Mouse (Mus musculus) testis, adult 2 months (tissue): ENCODE data around the gene Vps18. TPM values are rescaled to one million over a fixed set of nuclear protein-coding genes. Genes with fewer than 3 reads are reported as not detected.

Experiments
- H3K27ac ChIP-seq: fragments of 200-500 bp; 2 replicates; pipeline ENCODE4 v1.5.1; 2012; ENCODE audit warnings: low read depth, low read length; ENCODE audit not compliant: control insufficient read depth, insufficient read depth
- H3K27me3 ChIP-seq: fragments of 200-500 bp; 2 replicates; pipeline ENCODE4 v1.6.1; 2012; ENCODE audit warnings: mild to moderate bottlenecking, low read length, moderate library complexity; ENCODE audit not compliant: control insufficient read depth, insufficient read depth
- H3K36me3 ChIP-seq: fragments of 200-500 bp; 2 replicates; pipeline ENCODE4 v1.6.1; 2012; ENCODE audit warnings: mild to moderate bottlenecking, low read length; ENCODE audit not compliant: control insufficient read depth, insufficient read depth
- H3K4me1 ChIP-seq: fragments of 200-500 bp; 2 replicates; pipeline ENCODE4 v1.6.1; 2012; ENCODE audit warnings: low read length; ENCODE audit not compliant: control insufficient read depth, insufficient read depth
- H3K4me3 ChIP-seq: fragments of 200-500 bp; 2 replicates; pipeline ENCODE4 v1.5.1; 2012; ENCODE audit warnings: low read depth, mild to moderate bottlenecking, low read length, moderate library complexity, mixed read lengths; ENCODE audit not compliant: control insufficient read depth
- CTCF ChIP-seq: fragments of 200-500 bp; IDR thresholded peaks from 2 replicates; pipeline ENCODE4 v1.5.1; 2012; ENCODE audit warnings: low read depth, mild to moderate bottlenecking, inconsistent platforms, low read length, moderate library complexity; ENCODE audit not compliant: control insufficient read depth, insufficient read depth, insufficient replicate concordance
- POLR2A ChIP-seq: fragments of 200-500 bp; IDR thresholded peaks from 2 replicates; pipeline ENCODE4 v1.6.1; 2012; ENCODE audit warnings: low read depth, mild to moderate bottlenecking, inconsistent platforms, low read length, moderate library complexity; ENCODE audit not compliant: control insufficient read depth
- polyA plus RNA-seq: library from polyadenylated mRNA; depleted of rRNA; stranded (reverse); fragments of >200 nt; gene quantifications from 2 replicates; pipeline ENCODE4 v1.2.3, GENCODE M21; 2012

Vps18 gene
- polyA plus RNA-seq, 1 experiment, result 10.0 TPM

- TF ChIP-seq POLR2A, result no peak
- TF ChIP-seq CTCF, result no peak
- Histone ChIP-seq H3K4me3 (no peak overlapping the region), H3K27ac (no peak overlapping the region), H3K36me3 (peaks cover 1% of the 10 kb centered on the region; the same call in 1 of the 2 replicates), H3K4me1 (peaks cover 20% of the 10 kb centered on the region), H3K27me3 (no peaks in the 10 kb centered on the region)
Observed at GRCm38 (mm10) chr2:119298839-119299238, 10.3 kb downstream of the Vps18 start.

GRCm38 (mm10) chr2:119299981-119300818 is 11.7 kb downstream of the Vps18 start:
- peaks cover 1% of the 10 kb centered on the region; the same call in 1 of the 2 replicates for H3K36me3 ChIP-seq
- peaks cover 24% of the 10 kb centered on the region for H3K4me1 ChIP-seq
- H3K4me3 ChIP-seq, result peak overlapping the region; percentile 82
- 0 out of 2 replicates have a peak, but pooled peaks have one; percentile 21 for TF ChIP-seq POLR2A
- TF ChIP-seq CTCF, result peak; percentile 89
- H3K27me3 ChIP-seq, result no peaks in the 10 kb centered on the region
- H3K27ac ChIP-seq, result peak overlapping the region; percentile 68

GRCm38 (mm10) chr2:119300819-119301493 is 12.4 kb downstream of the Vps18 start:
- Histone ChIP-seq H3K27ac (peak overlapping the region; percentile 68), H3K4me1 (peaks cover 24% of the 10 kb centered on the region), H3K27me3 (no peaks in the 10 kb centered on the region), H3K4me3 (peak overlapping the region; percentile 82), H3K36me3 (peaks cover 1% of the 10 kb centered on the region; the same call in 1 of the 2 replicates)
- no peak for TF ChIP-seq CTCF
- no peak for TF ChIP-seq POLR2A

- Histone ChIP-seq H3K27me3 (no peaks in the 10 kb centered on the region), H3K27ac (no peak overlapping the region), H3K4me3 (no peak overlapping the region), H3K4me1 (peaks cover 24% of the 10 kb centered on the region), H3K36me3 (no peaks in the 10 kb centered on the region)
- TF ChIP-seq CTCF, result no peak
- no peak for TF ChIP-seq POLR2A
Observed at GRCm38 (mm10) chr2:119302876-119303275, 14.3 kb downstream of the Vps18 start.

- no peak for TF ChIP-seq CTCF
- TF ChIP-seq POLR2A, result no peak
Observed at GRCm38 (mm10) chr2:119304391-119304790, 15.9 kb downstream of the Vps18 start.

GRCm38 (mm10) chr2:119304798-119305208 is 16.3 kb downstream of the Vps18 start:
- peak overlapping the region; percentile 17; the same call in 1 of the 2 replicates for H3K27ac ChIP-seq
- H3K4me1 ChIP-seq, result peaks cover 21% of the 10 kb centered on the region
- H3K36me3 ChIP-seq, result no peaks in the 10 kb centered on the region
- no peaks in the 10 kb centered on the region for H3K27me3 ChIP-seq
- TF ChIP-seq POLR2A (no peak), CTCF (no peak)
- no peak overlapping the region for H3K4me3 ChIP-seq

More at GRCm38 (mm10) chr2:119304391-119304790, 15.9 kb downstream of the Vps18 start:
- Histone ChIP-seq H3K27me3 (no peaks in the 10 kb centered on the region), H3K4me3 (no peak overlapping the region), H3K4me1 (peaks cover 24% of the 10 kb centered on the region), H3K27ac (no peak overlapping the region), H3K36me3 (no peaks in the 10 kb centered on the region)

- Histone ChIP-seq H3K36me3 (no peaks in the 10 kb centered on the region), H3K4me1 (no peaks in the 10 kb centered on the region), H3K27ac (no peak overlapping the region), H3K27me3 (no peaks in the 10 kb centered on the region), H3K4me3 (no peak overlapping the region)
- TF ChIP-seq CTCF (no peak), POLR2A (no peak)
Observed at GRCm38 (mm10) chr2:119311544-119311943, 23.0 kb downstream of the Vps18 start.
